Mouse (Mus musculus) retina, embryonic 14.5 days (tissue): Measurements from ENCODE around the gene Taar7e.
"Not testable (repeated sequence)": the region's sequence is repeated elsewhere in the genome, so short reads cannot be mapped to it uniquely, and the experiment has no call there.

ENCODE experiments used
- DNase-seq: peaks from one replicate; pipeline ENCODE4 v3.0.0-alpha.2; 2015; ENCODE audit warnings: low spot score

The Taar7e gene

DNA sequence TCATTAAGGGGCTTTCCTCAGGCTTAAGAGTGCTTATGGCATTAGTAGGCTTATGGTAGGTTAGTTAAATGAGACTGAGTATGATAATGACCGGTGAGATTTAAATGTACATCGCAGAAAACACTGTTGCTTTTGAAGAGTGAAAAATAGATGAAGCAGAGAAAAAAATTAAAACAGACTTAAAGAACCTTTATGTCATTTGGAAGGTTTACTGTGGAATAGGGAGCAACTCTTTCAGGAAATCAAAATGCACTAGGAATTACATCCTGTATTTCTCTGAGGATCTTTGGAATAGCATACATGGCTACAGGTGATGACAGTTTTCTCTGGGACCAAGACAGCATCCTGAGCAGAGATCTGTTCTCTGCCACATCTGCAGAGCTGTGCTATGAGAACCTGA lies at the start of gene Taar7e:
Taar7e (plus strand) TSS at position 301 of the 400 bp plus-strand sequence.
- DNase-seq, result no peak

DNA sequence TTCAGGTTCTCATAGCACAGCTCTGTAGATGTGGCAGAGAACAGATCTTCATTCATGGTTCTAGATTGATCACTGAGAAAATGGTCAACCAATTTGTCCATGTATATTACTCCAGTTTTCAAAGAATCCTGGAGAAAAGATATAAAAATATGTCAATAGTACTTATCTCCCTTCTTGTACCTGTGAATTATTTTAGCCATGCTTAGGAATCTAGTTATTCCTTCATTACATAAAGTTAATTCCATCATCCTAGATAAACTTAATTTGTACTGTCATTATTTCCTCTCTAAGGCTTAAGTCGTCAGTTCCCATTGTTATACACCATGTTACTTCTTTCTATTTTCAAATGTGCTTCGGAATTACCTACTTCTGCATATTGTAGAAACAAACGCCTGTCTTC lies 44.0 kb upstream of the Taar7e start, which contains the start of gene Taar7a:
Taar7a (minus strand) TSS at position 101 of the 400 bp plus-strand sequence.
- no peak for DNase-seq

DNA sequence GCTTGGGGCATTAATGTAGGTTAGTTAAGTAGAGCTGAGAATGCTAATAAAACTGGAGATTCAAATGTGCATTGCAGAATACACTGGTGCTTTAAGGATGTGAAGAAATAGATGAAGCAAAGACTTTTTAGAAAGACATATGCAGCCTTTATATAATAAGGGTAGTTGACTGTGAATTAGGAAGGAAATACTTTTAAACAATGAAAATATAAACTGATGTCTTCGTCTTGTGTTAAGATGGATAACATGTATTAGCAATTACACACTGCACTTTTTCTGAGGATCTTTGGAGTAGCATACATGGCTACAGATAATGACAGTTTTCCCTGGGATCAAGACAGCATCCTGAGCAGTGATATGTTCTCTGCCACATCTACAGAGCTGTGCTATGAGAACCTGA lies 37.8 kb upstream of the Taar7e start, which contains the start of gene Taar7b:
Taar7b (plus strand) TSS at position 301 of the 400 bp plus-strand sequence.
- DNase-seq, result no peak

DNA sequence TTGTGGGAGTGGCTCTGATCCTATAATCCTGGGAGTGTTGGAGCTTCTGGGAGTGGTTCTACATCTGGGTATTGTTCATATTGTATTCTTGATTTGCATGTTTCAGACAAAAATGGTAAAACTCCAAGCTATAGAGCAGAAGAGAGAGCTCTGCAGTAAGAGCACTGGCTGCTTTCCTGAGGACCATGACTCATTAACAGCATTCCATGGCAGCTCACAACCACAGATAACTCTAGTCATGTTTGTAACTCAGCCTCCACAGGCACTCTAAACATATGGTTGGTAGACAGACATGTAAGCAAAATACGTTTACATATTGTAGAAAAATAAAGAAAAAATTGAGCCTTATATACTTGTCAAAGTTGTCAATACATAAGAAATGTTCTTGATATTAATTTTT lies 31.0 kb upstream of the Taar7e start:
- no peak for DNase-seq

- DNase-seq, result no peak
Measured at GRCm38 (mm10) chr10:24007034-24007433, 30.4 kb upstream of the Taar7e start.

DNA sequence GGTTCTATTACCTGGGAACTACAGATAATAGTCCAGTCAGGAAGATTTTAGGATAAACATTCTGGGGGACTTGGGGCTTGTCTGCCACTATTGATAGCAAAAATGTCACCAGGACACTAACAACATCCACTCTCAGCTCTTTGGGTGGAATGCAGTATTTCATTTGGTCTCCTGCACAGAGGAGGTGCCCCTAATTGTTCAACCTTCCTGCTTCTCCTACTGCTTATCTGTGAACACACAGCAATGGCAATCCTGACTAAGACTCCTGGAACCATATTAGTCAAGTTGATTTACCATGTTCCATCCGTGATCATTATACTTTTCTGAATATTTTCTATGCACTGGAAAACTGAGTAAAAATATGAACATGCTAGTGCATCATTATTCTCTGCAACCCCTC lies 29.3 kb upstream of the Taar7e start:
- no peak for DNase-seq

- no peak for DNase-seq
Measured at GRCm38 (mm10) chr10:24026922-24027321, 10.5 kb upstream of the Taar7e start, which contains the start of gene Taar7d. Gene Taar7d (plus strand): TSS chr10:24027222.

DNA sequence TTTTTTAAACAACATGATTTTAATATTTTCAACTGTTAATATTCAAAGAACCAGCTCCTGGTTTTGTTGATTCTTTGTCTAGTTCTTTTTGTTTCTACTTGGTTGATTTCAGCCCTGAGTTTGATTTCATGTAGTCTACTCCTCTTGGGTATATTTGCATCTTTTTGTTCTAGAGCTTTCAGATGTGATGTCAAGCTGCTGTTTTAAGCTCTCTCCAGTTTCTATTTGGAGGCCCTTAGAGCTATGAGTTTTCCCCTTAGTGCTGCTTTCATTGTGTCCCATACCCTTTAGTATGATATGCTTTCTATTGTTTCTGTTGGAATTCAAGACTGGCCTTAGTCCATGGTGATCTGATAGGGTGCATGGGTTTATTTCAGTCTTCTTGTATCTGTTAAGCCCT lies 6.1 kb upstream of the Taar7e start:
- no peak for DNase-seq

GRCm38 (mm10) chr10:24040120-24040869 lies 2.9 kb downstream of the Taar7e start:
- DNase-seq, result no peak

DNA sequence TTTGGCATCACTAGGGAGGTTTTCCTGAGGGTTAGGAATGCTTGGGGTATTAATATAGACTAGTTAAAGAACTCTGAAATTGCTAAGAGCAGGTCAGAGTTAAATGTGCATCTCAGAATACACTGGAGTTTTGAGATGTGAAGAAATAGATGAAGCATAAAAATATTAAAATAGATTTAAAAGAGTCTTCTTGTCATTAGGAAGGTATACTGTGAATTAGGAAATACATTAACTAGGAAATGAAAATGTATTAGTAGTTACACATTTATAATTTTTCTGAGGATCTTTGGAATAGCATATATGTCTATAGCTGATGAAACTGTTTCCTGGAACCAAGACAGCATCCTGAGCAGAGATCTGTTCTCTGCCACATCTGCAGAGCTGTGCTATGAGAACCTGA lies 11.8 kb downstream of the Taar7e start, which contains the start of gene Taar7f:
Taar7f (plus strand) TSS at position 301 of the 400 bp plus-strand sequence.
- DNase-seq, result no peak

GRCm38 (mm10) chr10:24052039-24052438 lies 14.6 kb downstream of the Taar7e start:
- DNase-seq, result no peak

DNA sequence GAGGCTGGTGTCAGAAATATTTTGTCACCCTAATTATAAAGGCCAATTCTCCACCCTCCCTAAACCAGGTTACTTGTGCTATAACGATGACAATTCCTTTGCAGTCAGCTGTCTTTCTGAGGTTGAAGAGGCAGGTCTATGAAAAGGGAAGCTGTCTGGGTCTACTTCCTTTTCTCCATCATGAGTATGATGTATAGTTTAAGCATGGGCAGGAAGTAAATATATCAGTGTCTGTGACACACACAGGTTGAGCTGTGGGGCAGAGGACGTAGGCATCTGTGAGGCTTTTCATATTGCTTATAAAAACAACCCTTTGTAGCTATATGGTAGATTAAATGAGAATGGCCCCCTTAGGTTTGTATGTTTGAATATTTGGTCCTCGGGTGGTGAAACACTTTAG lies 21.6 kb downstream of the Taar7e start:
- no peak for DNase-seq

GRCm38 (mm10) chr10:24074751-24075150 lies 37.3 kb downstream of the Taar7e start:
- not testable (repeated sequence) for DNase-seq

- DNase-seq, result not testable (repeated sequence)
Measured at GRCm38 (mm10) chr10:24076200-24076599, 38.8 kb downstream of the Taar7e start, which contains the start of gene Taar8a. Gene Taar8a (plus strand): TSS chr10:24076500.

DNA sequence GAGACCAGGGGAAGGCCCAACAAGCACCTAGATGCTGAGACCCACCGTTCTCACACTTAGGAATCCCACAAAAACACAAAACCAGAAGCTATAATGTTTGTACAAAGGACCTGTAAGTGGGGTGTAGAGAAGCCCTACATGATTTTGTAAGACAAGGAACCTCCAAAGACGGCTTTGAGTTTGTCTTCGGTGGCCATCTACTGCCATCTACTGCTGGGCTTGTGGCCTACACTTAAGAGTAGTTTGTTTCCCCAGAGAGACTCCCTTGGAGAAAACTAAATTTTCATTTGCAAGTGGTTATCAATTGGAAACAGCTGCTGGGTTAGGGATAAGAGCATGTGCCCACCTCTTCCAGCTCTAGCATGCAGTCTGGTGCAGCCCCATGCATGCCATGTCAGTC lies 42.8 kb downstream of the Taar7e start:
- DNase-seq, result peak; percentile 61

GRCm38 (mm10) chr10:24085936-24086335 lies 48.5 kb downstream of the Taar7e start:
- no peak for DNase-seq

GRCm38 (mm10) chr10:24086555-24086954 lies 49.1 kb downstream of the Taar7e start:
- no peak for DNase-seq

- no peak for DNase-seq
Measured at GRCm38 (mm10) chr10:24087168-24087567, 49.8 kb downstream of the Taar7e start.
